Mouse (Mus musculus) liver, adult 2 months (tissue): ENCODE results near the gene Cxcl2. TPM values are rescaled to one million over a fixed set of nuclear protein-coding genes. Genes with fewer than 3 reads are reported as not detected.
A peak's percentile ranks its signal among the peaks of the same experiment; 100 is the strongest.

Experiments
- DNase-seq: peaks from one replicate; pipeline ENCODE4 v3.0.0-alpha.2; 2011; ENCODE audit warnings: low read depth, low spot score; ENCODE audit errors: extremely low read depth
- H3K27ac ChIP-seq: fragments of 200-500 bp; replicated peaks from 2 replicates; pipeline ENCODE4 v1.5.1; 2012; ENCODE audit warnings: low read depth, mild to moderate bottlenecking, control low read depth, inconsistent platforms, low read length; ENCODE audit not compliant: insufficient read depth
- H3K27me3 ChIP-seq: fragments of 200-500 bp; 2 replicates; pipeline ENCODE4 v1.6.1; 2012; ENCODE audit warnings: mild to moderate bottlenecking, moderate library complexity, low read length, inconsistent platforms; ENCODE audit not compliant: control insufficient read depth, insufficient read depth
- H3K36me3 ChIP-seq: fragments of 200-500 bp; 2 replicates; pipeline ENCODE4 v1.6.1; 2012; ENCODE audit warnings: low read length, inconsistent platforms; ENCODE audit not compliant: control insufficient read depth, insufficient read depth
- H3K4me1 ChIP-seq: fragments of 200-500 bp; 2 replicates; pipeline ENCODE4 v1.6.1; 2011; ENCODE audit warnings: low read length; ENCODE audit not compliant: control insufficient read depth, insufficient read depth
- H3K4me3 ChIP-seq: fragments of 200-500 bp; 2 replicates; pipeline ENCODE4 v1.5.1; 2011; ENCODE audit warnings: low read depth, mild to moderate bottlenecking, control low read depth, low read length, moderate library complexity; ENCODE audit not compliant: insufficient read depth
- H3K79me2 ChIP-seq: fragments of 200-500 bp; 2 replicates; pipeline ENCODE4 v1.6.1; 2012; ENCODE audit warnings: inconsistent platforms, mild to moderate bottlenecking, low read length, moderate library complexity; ENCODE audit not compliant: control insufficient read depth, insufficient read depth
- H3K9ac ChIP-seq: fragments of 200-500 bp; 2 replicates; pipeline ENCODE4 v1.6.1; 2012; ENCODE audit warnings: low read depth, mild to moderate bottlenecking, control low read depth, inconsistent platforms, low read length
- CTCF ChIP-seq: fragments of 200-500 bp; IDR thresholded peaks from 2 replicates; pipeline ENCODE4 v1.5.1; 2011; ENCODE audit warnings: low read depth, low read length, control low read depth
- POLR2A ChIP-seq: fragments of 200-500 bp; IDR thresholded peaks from 2 replicates; pipeline ENCODE4 v1.6.1; 2011; ENCODE audit warnings: low read length, control low read depth; ENCODE audit not compliant: insufficient read depth; ENCODE audit errors: extremely low read depth
- whole genome bisulfite sequencing: fragments of 180-500 bp; shearing (Covaris S2); methylation state at CpG from one replicate; pipeline ENCODE4 v1.1.7; 2018; 5-methylcytosine and 5-hydroxymethylcytosine counted together
- polyA plus RNA-seq: library from polyadenylated mRNA; depleted of rRNA; stranded (reverse); fragments of >200 nt; gene quantifications from 2 replicates; pipeline ENCODE4 v1.2.3, GENCODE M21; 2012
- total RNA-seq: library from RNA; depleted of rRNA; stranded (reverse); fragments of >200 nt; gene quantifications from 2 replicates; pipeline ENCODE4 v1.2.3, GENCODE M21; 2014

Cxcl2 gene
- total and polyA plus RNA-seq, 2 experiments, result 0.28 to 0.31 TPM

DNA sequence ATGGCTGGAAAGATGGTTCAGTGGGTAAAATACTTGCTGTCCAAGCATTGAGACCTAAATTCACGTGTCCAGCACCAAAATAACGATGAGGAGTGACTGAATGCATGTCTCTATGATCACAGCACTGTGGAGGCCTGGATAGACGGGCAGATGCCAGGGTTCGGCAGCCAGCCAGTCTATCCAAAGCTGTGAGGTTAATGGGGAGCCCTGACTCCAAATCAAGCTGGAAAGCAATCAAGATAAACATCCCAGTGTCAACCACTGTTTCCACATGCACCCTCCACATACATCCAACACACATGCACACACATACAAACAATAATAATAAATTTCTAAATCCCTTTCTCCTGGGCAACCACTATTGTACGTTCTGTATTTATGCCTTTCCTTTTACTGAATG, 15.0 kb upstream of the Cxcl2 start:
- no peaks in the 10 kb centered on the region for H3K27me3 ChIP-seq
- no peaks in the 10 kb centered on the region for H3K79me2 ChIP-seq
- H3K27ac ChIP-seq, result no peak overlapping the region
- peak; percentile 86 for DNase-seq
- H3K4me3 ChIP-seq, result no peak overlapping the region
- H3K4me1 ChIP-seq, result peaks cover 10% of the 10 kb centered on the region
- peaks cover 3% of the 10 kb centered on the region; the same call in 1 of the 2 replicates for H3K36me3 ChIP-seq
- H3K9ac ChIP-seq, result no peak overlapping the region
- no peak for TF ChIP-seq POLR2A
- TF ChIP-seq CTCF, result no peak
- 33% methylated on average over 5 of the region's 5 CpGs for WGBS

DNA sequence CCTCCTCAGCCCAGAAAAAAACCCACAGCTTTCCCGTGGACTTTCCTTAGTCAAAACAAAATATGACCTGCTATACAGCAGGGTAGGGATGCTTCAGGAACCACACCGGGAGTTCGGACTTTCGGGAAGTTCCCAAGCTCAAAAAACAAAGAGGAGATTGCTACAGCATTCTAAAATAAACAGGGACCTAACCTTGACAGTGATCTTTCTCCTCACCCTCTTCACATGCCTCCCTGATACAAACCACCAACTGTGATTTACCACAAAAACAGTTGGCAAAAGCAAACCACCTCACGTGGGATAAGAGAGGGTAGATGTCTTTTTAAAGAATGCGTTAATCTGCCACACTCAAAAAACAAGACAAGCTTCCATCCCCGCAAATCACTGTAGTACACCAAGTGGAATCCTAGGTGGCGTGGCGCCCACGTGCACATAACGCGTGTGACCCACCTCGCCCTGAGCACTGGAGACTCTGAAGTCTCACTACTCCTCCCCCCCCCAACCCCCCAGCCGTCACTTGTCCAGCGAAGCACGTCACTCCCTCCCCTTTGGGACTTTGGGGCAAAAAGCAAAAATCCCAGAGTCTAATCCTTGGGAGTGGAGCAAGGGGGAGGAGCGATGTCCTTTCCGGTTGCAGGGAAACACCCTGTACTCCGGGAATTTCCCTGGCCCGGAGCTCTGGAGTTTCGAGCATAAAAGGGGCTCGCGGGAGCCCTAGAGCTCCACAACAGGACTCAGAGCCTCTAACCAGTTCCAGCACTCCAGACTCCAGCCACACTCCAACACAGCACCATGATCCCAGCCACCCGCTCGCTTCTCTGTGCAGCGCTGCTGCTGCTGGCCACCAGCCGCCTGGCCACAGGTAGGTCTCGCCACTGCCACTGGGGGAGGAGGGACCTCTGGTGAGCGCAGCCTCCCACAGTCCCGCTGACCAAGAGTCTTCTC, 12.9 kb upstream of the Cxcl2 start, which contains the start of gene Cxcl1:
Gene Cxcl1 (plus strand): TSS at position 723 of the 945 bp plus-strand sequence.
- H3K9ac ChIP-seq, result peak within 1 kb of the TSS; percentile 79
- no peaks in the 10 kb centered on the region for H3K79me2 ChIP-seq
- WGBS, result 2% methylated on average over 30 of the region's 30 CpGs
- peaks cover 4% of the 10 kb centered on the region; the same call in 1 of the 2 replicates for H3K4me1 ChIP-seq
- H3K27ac ChIP-seq, result peak within 1 kb of the TSS; percentile 84
- peak; percentile 92 for DNase-seq
- H3K27me3 ChIP-seq, result no peaks in the 10 kb centered on the region
- H3K36me3 ChIP-seq, result peaks cover 3% of the 10 kb centered on the region; the same call in 1 of the 2 replicates
- peak within 1 kb of the TSS; percentile 75 for H3K4me3 ChIP-seq
- peak; percentile 48 for TF ChIP-seq CTCF
- TF ChIP-seq POLR2A, result peak; percentile 64; the same call in 1 of the 2 replicates

DNA sequence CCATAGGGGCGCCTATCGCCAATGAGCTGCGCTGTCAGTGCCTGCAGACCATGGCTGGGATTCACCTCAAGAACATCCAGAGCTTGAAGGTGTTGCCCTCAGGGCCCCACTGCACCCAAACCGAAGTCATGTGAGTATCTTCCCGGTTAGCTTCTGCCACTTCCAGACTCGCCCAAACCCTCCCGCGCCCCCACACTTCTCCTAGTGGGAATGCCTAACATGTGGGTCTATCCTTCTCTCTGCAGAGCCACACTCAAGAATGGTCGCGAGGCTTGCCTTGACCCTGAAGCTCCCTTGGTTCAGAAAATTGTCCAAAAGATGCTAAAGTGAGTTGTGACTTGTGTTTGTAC, 12.2 kb upstream of the Cxcl2 start:
- Histone ChIP-seq H3K27me3 (no peaks in the 10 kb centered on the region), H3K4me1 (peaks cover 4% of the 10 kb centered on the region; the same call in 1 of the 2 replicates), H3K9ac (peak overlapping the region; percentile 79), H3K4me3 (peak overlapping the region; percentile 75), H3K79me2 (no peaks in the 10 kb centered on the region), H3K36me3 (peaks cover 3% of the 10 kb centered on the region; the same call in 1 of the 2 replicates), H3K27ac (peak overlapping the region; percentile 84)
- 8% methylated on average over 10 of the region's 10 CpGs for WGBS
- DNase-seq, result no peak
- TF ChIP-seq POLR2A (no peak; the same call in 1 of the 2 replicates), CTCF (no peak)

DNA sequence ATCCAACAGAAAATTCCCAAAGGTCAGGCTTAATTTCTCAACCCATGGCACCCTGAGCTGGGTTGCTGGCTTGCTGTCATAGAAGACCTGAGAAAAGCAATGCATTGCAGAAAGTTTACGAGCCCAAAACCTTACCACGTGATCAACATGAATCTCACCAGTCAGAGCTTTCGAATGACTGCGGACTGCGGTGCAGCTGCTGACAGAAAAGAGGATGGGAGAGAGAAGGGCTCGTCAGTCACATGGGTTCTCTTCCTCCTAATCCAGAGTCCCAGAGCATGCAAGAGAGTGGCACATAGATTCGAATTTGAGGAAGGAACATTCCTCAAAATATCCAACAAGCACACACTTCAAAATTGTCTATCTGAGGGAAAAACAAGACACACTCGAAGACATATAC, 9.4 kb upstream of the Cxcl2 start:
- 63% methylated on average over 8 of the region's 8 CpGs for WGBS
- Histone ChIP-seq H3K9ac (no peak overlapping the region), H3K4me3 (no peak overlapping the region), H3K27ac (no peak overlapping the region), H3K27me3 (no peaks in the 10 kb centered on the region), H3K79me2 (no peaks in the 10 kb centered on the region), H3K4me1 (peaks cover 2% of the 10 kb centered on the region; the same call in 1 of the 2 replicates), H3K36me3 (peaks cover 3% of the 10 kb centered on the region; the same call in 1 of the 2 replicates)
- TF ChIP-seq CTCF, result no peak
- no peak for TF ChIP-seq POLR2A
- peak; percentile 36 for DNase-seq

DNA sequence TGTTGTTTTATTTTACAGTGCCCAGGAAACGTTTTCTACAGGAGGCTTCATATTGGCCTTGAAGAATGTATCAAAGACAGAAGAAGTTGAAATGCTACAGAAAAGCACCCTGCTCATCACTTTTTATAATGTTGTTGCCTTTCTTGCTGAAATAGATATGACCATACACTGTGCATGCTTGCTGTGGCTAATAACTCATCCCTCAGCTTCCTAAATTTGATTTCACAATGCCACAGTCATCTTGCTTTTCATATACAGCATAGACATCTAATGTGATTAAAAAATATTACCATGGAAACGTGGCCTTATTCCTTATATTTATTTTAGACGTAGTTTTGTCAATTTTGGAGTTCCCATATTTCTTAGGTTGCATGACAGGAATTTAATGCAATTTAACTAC, 6.2 kb upstream of the Cxcl2 start:
- no peaks in the 10 kb centered on the region for H3K79me2 ChIP-seq
- no peaks in the 10 kb centered on the region for H3K27me3 ChIP-seq
- H3K36me3 ChIP-seq, result peaks cover 3% of the 10 kb centered on the region; the same call in 1 of the 2 replicates
- peaks cover 8% of the 10 kb centered on the region for H3K4me1 ChIP-seq
- 77% methylated on average over 3 of the region's 3 CpGs for WGBS
- no peak overlapping the region for H3K4me3 ChIP-seq
- TF ChIP-seq CTCF, result no peak
- no peak for TF ChIP-seq POLR2A
- no peak overlapping the region for H3K9ac ChIP-seq
- no peak for DNase-seq
- no peak overlapping the region for H3K27ac ChIP-seq

DNA sequence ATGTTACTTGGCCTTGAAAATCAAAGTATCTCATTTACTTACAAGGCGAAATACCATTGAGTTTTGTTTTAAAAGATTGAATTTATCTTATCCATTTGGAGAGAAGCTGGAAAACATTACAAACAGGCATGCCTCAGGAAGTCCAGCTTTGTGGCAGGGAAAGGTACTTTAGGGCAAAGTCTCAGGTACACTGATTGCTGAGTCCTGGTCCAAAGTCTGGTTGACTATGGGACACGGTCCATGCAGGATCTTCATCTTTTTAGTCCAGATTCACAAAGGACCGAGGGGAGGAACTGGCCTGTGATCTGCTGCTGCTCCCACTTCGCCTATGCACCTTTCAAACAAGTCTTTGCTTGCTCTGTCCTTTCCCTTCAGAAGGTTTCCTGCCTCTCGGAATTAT, 4.4 kb upstream of the Cxcl2 start:
- Histone ChIP-seq H3K27me3 (peaks cover 2% of the 10 kb centered on the region; the same call in 1 of the 2 replicates), H3K79me2 (no peaks in the 10 kb centered on the region), H3K4me1 (peaks cover 10% of the 10 kb centered on the region), H3K27ac (peak overlapping the region; percentile 68), H3K9ac (no peak overlapping the region), H3K36me3 (no peaks in the 10 kb centered on the region), H3K4me3 (no peak overlapping the region)
- WGBS, result 53% methylated on average over 5 of the region's 5 CpGs
- DNase-seq, result peak; percentile 82
- TF ChIP-seq POLR2A (no peak), CTCF (no peak)
